Mouse (Mus musculus) hindbrain, embryonic 11.5 days (tissue): ENCODE results near the gene Tmem109. TPM values are rescaled to one million over a fixed set of nuclear protein-coding genes. Genes with fewer than 3 reads are reported as not detected.

ENCODE experiments used
- ATAC-seq: fragments of 200-750 bp; cut with Nextera tagmentation; 2 replicates; pipeline ENCODE4 v1.8.0; 2017; ENCODE audit warnings: mild to moderate bottlenecking, moderate TSS enrichment, moderate library complexity; ENCODE audit not compliant: low FRiP score
- DNase-seq: peaks from one replicate; pipeline ENCODE4 v3.0.0-alpha.2; 2015; ENCODE audit warnings: low spot score
- H3K27ac ChIP-seq: fragments of 300-500 bp; sonication (generic); 2 replicates; pipeline ENCODE4 v1.5.1; 2014; ENCODE audit warnings: mild to moderate bottlenecking, low read depth, low read length
- H3K27me3 ChIP-seq: fragments of 300-500 bp; sonication (generic); 2 replicates; pipeline ENCODE4 v1.6.1; 2014; ENCODE audit warnings: mild to moderate bottlenecking, low read length, moderate library complexity, mixed read lengths; ENCODE audit not compliant: control insufficient read depth, insufficient read depth
- H3K36me3 ChIP-seq: fragments of 300-500 bp; sonication (generic); 2 replicates; pipeline ENCODE4 v1.6.1; 2014; ENCODE audit warnings: mild to moderate bottlenecking, low read length, moderate library complexity, mixed read lengths; ENCODE audit not compliant: control insufficient read depth, insufficient read depth
- H3K4me1 ChIP-seq: fragments of 300-500 bp; sonication (generic); replicated peaks from 2 replicates; pipeline ENCODE4 v1.6.1; 2014; ENCODE audit warnings: low read length, mixed read lengths; ENCODE audit not compliant: control insufficient read depth, insufficient read depth
- H3K4me2 ChIP-seq: fragments of 300-500 bp; sonication (generic); replicated peaks from 2 replicates; pipeline ENCODE4 v1.6.1; 2014; ENCODE audit warnings: mild to moderate bottlenecking, low read depth, low read length
- H3K4me3 ChIP-seq: fragments of 300-500 bp; sonication (generic); 2 replicates; pipeline ENCODE4 v1.5.1; 2014; ENCODE audit warnings: low read depth, low read length
- H3K9ac ChIP-seq: fragments of 300-500 bp; sonication (generic); 2 replicates; pipeline ENCODE4 v1.6.1; 2014; ENCODE audit warnings: low read depth, low read length
- H3K9me3 ChIP-seq: fragments of 300-500 bp; sonication (generic); 2 replicates; pipeline ENCODE4 v1.6.1; 2016; ENCODE audit warnings: low read length; ENCODE audit not compliant: control insufficient read depth
- WGBS: fragments of 180-500 bp; shearing (Covaris S2); extraction: QIAGEN DNeasy Blood & Tissue Kit; methylation state at CpG from one replicate; pipeline ENCODE4 v1.1.7; 2014; 5-methylcytosine and 5-hydroxymethylcytosine counted together
- polyA plus RNA-seq: library from polyadenylated mRNA; unstranded; fragments of >200 nt; fragmentation: Nextera tagmentation; extraction: Ambion mirVana; gene quantifications from 2 replicates; pipeline ENCODE4 v1.2.1, GENCODE M21; 2014

The Tmem109 gene
- polyA plus RNA-seq, 1 experiment from 2014 or later: 44.9 TPM

DNA sequence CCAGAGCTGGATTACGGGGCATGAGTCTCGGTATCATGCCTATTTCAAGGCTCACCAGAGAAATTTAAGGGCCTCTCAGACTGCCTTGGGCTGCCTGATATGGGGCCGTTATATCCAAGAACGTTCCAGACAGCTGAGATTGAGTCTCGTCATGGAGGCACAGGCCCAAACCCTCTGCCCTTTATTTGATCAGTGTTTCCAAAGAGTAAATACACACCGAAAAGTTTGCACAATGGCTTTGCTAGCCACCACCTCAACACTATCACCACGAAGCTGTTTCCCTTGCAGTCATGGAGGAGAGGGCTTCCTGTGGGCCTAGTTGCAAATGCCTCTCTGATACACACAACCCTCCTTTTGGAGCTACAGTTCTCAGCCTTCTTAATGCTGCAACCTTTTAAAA lies 57.7 kb downstream of the Tmem109 start:
- H3K27ac ChIP-seq: no peak overlapping the region
- H3K27me3 ChIP-seq: no peaks in the 10 kb centered on the region
- WGBS: 89% methylated on average over 7 of the region's 7 CpGs
- H3K4me2 ChIP-seq: no peak overlapping the region
- no peak for ATAC-seq
- no peaks in the 10 kb centered on the region for H3K9me3 ChIP-seq
- H3K4me3 ChIP-seq: no peak overlapping the region
- no peak for DNase-seq
- no peak overlapping the region for H3K9ac ChIP-seq
- no peaks in the 10 kb centered on the region; the same call in 1 of the 2 replicates for H3K4me1 ChIP-seq
- no peaks in the 10 kb centered on the region for H3K36me3 ChIP-seq

DNA sequence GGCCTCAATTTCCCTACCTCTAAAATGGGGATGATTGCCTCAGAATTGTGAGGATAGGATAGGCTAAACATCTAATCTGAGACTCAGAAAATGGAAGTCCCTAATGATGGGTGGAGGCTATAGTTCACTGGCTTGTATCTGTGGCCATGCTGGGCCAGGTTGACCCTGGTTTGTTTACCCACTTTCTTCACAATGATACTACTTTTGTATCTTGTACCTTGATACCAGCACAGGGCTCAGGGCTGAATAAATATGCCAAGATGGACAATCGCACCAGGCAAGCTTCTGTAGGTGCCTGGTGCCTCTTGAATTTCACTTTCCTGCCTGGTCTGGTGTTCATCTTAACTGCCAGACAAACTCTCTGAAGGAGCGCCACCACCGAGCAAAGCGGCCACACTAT lies 59.3 kb downstream of the Tmem109 start:
- H3K9me3 ChIP-seq: no peaks in the 10 kb centered on the region
- no peak overlapping the region for H3K9ac ChIP-seq
- H3K4me3 ChIP-seq: no peak overlapping the region
- no peak for ATAC-seq
- no peak overlapping the region for H3K27ac ChIP-seq
- H3K4me1 ChIP-seq: no peaks in the 10 kb centered on the region; the same call in 1 of the 2 replicates
- no peak for DNase-seq
- 95% methylated on average over 4 of the region's 4 CpGs for WGBS
- H3K27me3 ChIP-seq: no peaks in the 10 kb centered on the region
- no peaks in the 10 kb centered on the region for H3K36me3 ChIP-seq
- no peak overlapping the region for H3K4me2 ChIP-seq

DNA sequence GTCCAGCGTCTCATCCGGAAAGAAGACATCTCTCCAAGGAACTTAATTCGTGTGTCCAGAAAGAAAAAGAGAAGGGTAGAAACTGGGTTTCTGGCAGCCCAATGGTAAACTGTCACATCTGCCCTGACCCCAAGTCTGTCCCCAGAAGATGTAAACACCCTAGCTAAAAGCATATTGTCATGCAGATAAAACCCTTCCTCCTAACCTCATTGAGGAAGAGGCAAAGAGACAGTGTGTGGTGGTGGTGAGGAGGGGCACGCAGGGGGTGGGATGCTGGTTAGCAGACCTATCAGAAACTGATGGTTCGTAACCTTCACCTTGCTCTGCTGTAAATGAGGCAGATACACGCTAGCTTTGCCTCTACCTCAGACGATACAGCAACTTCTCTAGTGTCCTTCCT lies 60.5 kb downstream of the Tmem109 start:
- H3K9me3 ChIP-seq: no peaks in the 10 kb centered on the region
- H3K4me1 ChIP-seq: no peaks in the 10 kb centered on the region; the same call in 1 of the 2 replicates
- WGBS: 54% methylated on average over 7 of the region's 7 CpGs
- DNase-seq (no peak), ATAC-seq (no peak)
- H3K27me3 ChIP-seq: no peaks in the 10 kb centered on the region
- no peak overlapping the region for H3K4me2 ChIP-seq
- H3K36me3 ChIP-seq: no peaks in the 10 kb centered on the region
- H3K4me3 ChIP-seq: no peak overlapping the region
- H3K27ac ChIP-seq: no peak overlapping the region
- H3K9ac ChIP-seq: no peak overlapping the region

Other genes with a start within 250 kb of the Tmem109 start
- 0.25 and 0.86 TPM in 2 replicates for gene Vwce, start 247.8 kb downstream of the Tmem109 start, polyA plus RNA-seq
- gene Pga5, start 203.9 kb downstream of the Tmem109 start, polyA plus RNA-seq: not detected in 2 replicates
- 23.9 and 27.2 TPM in 2 replicates for gene Vps37c, start 193.3 kb downstream of the Tmem109 start, polyA plus RNA-seq
- not detected in 2 replicates for gene Cd5, start 143.0 kb downstream of the Tmem109 start, polyA plus RNA-seq
- not detected in 2 replicates for gene Cd6, start 51.9 kb downstream of the Tmem109 start, polyA plus RNA-seq
- gene Slc15a3, start 42.3 kb downstream of the Tmem109 start, polyA plus RNA-seq: 0.13 and 0.37 TPM in 2 replicates
- 56.2 and 61.3 TPM in 2 replicates for gene Tmem132a, start 12.1 kb downstream of the Tmem109 start, polyA plus RNA-seq
- gene Prpf19, start 13.2 kb upstream of the Tmem109 start, polyA plus RNA-seq: 50.4 and 58.6 TPM in 2 replicates
- not detected in 2 replicates for gene Zp1, start 38.6 kb upstream of the Tmem109 start, polyA plus RNA-seq
- 0.10 TPM in 1 of 2 replicates, not detected in the other for gene Ptgdr2, start 55.2 kb upstream of the Tmem109 start, polyA plus RNA-seq
- gene Ccdc86, start 67.3 kb upstream of the Tmem109 start, polyA plus RNA-seq: 17.5 and 20.1 TPM in 2 replicates
- gene Ms4a10, start 92.7 kb upstream of the Tmem109 start, polyA plus RNA-seq: 0.17 TPM in 1 of 2 replicates, not detected in the other
- gene Ms4a15, start 111.2 kb upstream of the Tmem109 start, polyA plus RNA-seq: not detected in 2 replicates
- not detected in 2 replicates for gene Ms4a18, start 136.0 kb upstream of the Tmem109 start, polyA plus RNA-seq
- not detected in 2 replicates for gene Ms4a8a, start 199.1 kb upstream of the Tmem109 start, polyA plus RNA-seq
- not detected in 2 replicates for gene 1700017D01Rik, start 248.9 kb upstream of the Tmem109 start, polyA plus RNA-seq